Mouse (Mus musculus) fat pad, adult 2 months (tissue): ENCODE measurements around the gene Ppm1l.

Experiments used
- DNase-seq: peaks from one replicate; pipeline ENCODE4 v3.0.0-alpha.2; 2011; ENCODE audit warnings: low read depth, low spot score; ENCODE audit errors: extremely low read depth

Ppm1l gene

DNA sequence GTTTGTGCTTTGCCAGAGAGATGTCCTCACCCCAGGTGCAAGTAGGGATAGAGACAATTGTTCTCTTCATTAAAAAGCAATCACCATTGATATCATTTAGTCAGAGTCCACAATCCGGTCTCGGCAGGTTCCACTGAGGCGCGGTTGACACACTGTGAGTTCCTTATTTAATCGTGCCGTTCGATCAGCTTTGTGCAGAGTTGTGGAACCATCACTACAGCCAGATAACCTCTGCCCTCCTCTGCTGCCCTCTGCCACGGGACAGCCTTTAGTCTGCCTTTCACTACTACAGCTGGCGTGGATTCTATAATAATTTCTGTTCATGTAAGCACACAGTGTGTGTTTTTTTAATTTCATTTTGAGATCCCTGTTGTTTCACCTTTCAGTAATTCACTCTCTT is 17.2 kb downstream of the Ppm1l start:
- DNase-seq = no peak

DNA sequence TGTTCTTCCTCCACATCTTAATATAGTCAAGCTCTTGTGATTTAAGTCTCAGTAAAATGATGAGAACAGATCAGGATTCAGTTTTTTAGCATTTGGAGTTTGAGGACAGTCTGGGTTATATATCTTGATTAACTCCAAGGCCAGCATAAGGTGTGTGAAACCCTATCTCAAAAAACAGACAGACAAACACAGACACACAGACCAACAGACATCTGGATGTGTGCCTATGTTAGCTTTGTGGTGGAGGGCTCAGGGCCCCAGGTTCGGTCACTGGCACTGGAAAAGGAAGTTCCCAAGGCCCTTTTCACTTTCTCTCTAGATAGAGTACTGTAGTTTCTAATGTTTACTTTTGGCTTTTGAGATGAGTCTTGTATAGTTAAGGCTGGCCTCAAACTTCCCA is 23.8 kb downstream of the Ppm1l start:
- no peak for DNase-seq

GRCm38 (mm10) chr3:69340971-69341370 is 24.3 kb downstream of the Ppm1l start:
- no peak for DNase-seq

DNA sequence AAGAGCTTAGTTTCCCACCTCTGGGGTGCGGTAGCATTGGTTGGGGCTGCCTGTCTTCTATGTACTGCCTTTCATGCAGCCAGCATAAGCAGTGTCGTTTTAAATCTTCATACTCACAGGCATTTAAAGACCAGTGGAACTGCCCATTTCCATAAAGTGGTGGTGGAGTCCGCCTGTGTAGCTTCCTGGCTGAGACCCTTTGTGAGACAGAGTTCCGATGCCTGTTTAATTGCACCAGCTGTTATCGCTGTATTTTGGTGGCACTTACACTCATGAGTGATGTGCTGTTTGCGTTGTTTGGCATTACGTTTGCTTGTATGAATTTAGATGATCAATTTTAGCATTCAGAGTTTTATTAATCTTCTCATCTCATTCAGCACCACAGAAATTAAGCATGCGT is 24.9 kb downstream of the Ppm1l start:
- DNase-seq = no peak

DNA sequence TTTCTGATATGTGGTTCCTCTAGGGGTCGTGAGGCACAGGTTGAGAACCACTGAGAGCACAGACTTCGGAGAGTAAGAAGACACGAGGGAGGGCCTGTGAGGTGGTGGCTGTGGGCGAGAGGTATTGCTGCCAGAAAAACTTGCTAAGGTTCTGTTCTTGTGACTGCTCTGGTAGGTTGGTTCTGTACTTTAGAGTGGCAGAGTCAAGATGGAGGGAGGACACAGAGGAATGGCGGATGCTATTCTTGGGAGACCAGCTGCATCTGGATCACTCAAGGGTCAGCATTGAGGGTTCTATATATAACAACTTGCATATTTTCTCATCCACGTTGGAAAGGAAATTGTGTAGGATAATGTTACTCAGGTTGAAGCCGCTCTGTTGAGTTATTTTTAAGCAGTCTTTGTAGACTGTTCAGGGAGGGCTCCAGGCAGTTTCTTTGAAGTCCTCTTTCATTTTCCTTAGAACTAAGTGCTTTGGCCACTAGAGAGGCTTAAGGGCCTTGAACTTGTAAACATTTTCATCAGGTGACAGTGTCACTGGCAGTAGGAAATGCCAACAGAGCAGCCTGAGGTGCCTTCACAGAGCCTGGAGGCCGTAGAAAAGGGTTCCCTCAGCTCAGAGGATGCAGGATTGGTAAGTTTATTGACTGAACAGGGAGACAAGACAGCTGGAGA is 25.7 kb downstream of the Ppm1l start:
- no peak for DNase-seq

DNA sequence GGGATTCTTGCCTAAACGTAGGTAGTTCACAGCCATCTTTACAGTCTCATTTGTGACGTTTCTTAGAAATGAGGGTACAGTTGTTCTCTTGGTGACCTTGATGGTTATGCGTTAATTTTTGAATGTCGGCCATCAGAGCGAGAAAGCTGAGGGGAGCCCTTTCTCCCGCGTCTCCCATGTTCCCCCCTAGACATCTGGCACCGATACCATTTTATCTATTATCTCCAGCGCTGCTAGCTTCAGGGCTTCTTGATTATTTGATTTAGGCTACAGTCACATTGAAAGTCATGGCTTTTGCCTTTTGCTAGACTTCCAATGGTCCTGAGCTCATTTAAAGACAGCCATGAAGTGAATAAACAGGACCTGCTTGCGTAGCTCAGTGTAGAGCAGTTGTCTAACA is 26.5 kb downstream of the Ppm1l start:
- DNase-seq = no peak

- no peak for DNase-seq
Observed at GRCm38 (mm10) chr3:69346514-69346913, 29.9 kb downstream of the Ppm1l start.

GRCm38 (mm10) chr3:69348197-69348920 is 31.7 kb downstream of the Ppm1l start:
- DNase-seq = no peak

GRCm38 (mm10) chr3:69348921-69349237 is 32.2 kb downstream of the Ppm1l start:
- DNase-seq = no peak

DNA sequence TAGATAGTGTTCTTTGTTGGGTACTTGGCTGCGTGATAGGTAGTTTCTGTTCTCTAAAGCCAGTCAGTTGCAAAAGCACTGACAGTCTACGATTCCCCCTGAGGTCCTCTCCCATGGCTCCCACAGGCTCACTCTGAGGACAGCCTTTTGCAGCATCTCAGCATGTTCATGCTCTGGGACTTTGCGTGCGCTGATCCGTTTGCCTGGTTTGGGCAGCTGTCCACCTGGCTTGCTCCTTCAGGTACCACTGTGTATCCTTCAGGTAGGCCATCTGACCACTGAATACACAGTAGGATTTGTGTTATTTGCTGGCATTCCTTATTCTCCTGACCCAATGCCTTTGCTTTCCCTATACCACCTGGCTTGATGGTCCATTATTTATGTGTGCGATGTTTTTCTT is 33.3 kb downstream of the Ppm1l start:
- DNase-seq = no peak

GRCm38 (mm10) chr3:69352194-69352593 is 35.5 kb downstream of the Ppm1l start:
- DNase-seq = no peak

DNA sequence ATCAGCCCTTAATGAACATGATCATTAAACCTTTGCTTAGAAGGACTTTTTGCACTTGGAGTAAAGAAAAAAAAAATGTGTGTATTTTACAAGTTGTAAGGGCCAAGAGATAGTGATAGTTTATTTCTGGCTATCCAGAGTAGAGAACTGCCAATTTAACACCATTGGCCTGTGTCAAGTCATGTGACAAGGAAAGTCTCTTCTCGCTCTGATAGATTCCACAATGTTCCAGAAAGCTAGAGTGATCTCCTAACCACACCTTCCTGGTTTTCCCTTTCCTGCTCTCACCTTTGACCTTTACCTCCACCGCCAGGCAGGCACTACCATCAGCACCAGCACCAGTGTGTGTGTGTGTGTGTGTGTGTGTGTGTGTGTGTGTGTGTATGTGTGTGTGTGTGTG is 38.0 kb downstream of the Ppm1l start:
- no peak for DNase-seq

DNA sequence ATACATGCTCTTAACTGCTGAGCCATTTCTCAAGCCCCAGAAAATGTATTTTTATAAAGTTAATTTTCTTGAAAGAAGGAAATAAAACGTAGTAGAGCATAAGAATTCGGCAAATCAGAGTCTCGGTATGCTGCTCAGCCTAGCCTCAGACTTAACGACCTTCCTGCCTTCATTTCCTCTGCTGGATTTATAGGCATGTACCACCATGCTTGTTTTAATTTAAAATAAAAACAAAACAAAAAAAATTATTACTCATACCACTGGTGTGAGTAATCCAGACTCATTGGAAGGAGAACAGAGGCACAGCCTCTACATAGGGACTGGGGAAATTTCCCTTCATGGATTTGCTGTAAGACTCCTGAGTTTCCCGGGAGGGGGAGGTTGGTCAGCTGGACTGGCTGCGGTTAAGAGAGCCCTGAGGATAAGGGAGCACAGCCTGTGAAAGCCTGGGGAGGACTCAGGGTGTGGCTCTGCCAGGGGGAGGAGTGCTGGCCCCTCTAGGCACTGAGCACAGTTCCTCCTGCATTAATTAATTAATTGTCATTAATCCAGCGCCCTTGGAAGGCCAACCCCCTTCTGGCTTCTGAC is 39.5 kb downstream of the Ppm1l start:
- no peak for DNase-seq

GRCm38 (mm10) chr3:69356781-69357180 is 40.1 kb downstream of the Ppm1l start:
- DNase-seq = no peak

- DNase-seq = no peak
Observed at GRCm38 (mm10) chr3:69357897-69358619, 41.4 kb downstream of the Ppm1l start.

DNA sequence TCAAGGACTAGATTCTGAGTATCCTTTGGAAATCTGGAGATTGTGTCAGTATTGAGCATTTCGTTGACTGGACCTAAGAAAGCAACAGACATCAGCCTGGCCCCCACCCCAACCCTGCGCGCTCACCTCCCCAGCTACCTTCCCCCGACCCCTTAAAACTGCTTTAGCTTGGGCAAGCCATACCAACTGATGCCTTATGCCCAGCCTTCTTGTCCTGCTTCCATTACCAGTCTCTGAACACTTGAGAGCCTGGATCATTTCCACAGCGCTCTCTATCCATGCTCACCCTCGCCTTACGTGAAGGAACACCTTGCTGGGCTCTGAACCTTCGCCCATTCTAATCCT is 41.9 kb downstream of the Ppm1l start:
- DNase-seq = no peak

- no peak for DNase-seq
Observed at GRCm38 (mm10) chr3:69360263-69360895, 43.7 kb downstream of the Ppm1l start.

DNA sequence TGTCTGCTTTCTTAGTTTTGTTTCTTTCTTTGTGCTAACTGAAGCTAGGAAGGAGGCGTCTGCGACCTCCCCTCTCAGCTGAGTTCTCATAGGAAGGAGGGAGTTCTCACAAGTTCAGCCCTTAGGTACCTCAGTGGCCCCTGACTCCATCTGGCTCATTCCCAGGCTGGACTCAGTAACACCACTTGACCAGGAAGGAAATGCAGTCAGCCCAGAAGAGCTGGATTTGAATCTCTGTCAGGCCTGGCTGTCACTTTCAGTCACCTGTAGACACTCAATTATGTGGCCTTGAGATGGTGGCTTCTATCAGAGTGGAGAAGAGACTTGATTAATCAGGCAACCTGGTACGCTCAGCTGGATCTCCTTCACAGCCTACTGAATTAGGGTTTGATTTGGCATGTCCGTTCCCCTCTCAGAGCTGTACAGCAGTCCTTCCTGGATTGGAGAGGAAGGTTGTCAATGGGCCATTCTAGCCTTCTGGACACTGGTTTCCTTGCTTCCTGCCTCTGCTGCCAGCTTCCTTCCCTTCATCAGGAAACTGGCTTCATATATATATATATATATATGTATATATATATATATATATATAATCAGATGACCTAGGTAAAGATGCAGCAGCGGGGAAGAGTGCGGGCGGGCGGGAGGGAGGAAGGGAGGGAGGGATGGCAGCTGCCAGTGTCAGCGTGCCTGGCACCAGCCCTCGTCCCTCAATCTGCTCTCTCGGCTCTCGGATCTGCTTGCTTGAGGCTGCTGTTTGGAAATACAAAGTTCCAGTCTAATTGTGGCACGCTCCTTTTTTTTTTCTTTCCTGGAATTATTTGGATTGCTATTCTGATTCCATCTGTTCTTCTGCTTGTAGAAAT is 45.1 kb downstream of the Ppm1l start:
- DNase-seq = no peak

GRCm38 (mm10) chr3:69362350-69362790 is 45.7 kb downstream of the Ppm1l start:
- DNase-seq = no peak

DNA sequence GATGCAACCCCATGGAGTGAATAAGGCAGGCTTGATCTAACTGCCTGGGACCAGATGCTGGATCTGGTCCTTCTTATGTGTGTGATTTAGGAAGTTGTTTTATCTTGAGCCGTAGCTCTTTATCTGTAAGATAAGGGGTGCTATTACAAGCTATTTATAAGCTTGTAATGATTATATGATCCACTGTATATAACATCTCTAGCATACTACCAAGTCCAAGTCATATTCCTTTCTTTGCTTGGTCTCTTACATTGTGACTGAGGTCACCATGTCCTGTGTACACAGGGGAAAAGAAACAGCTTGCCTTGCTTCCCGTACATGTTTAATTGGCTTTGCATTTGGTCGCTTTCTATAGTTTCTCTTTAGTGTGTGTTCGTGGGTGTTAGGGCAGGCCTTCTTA is 46.2 kb downstream of the Ppm1l start:
- no peak for DNase-seq

GRCm38 (mm10) chr3:69364151-69364550 is 47.5 kb downstream of the Ppm1l start:
- no peak for DNase-seq
